Mouse (Mus musculus): Measurements from ENCODE around the gene Abi3. TPM values are rescaled to one million over a fixed set of nuclear protein-coding genes. Genes with fewer than 3 reads are reported as not detected.

Gene Abi3
- polyA plus RNA-seq, 1 experiment from 2014 or later: 181 TPM

- peak; percentile 5 for DNase-seq (ENCODE audit: low spot score)
Observed at GRCm38 (mm10) chr11:95826317-95827167, 15.7 kb downstream of the Abi3 start.

GRCm38 (mm10) chr11:95825625-95826024, 16.7 kb downstream of the Abi3 start:
- peak; percentile 15 for DNase-seq (ENCODE audit: low spot score)

DNA sequence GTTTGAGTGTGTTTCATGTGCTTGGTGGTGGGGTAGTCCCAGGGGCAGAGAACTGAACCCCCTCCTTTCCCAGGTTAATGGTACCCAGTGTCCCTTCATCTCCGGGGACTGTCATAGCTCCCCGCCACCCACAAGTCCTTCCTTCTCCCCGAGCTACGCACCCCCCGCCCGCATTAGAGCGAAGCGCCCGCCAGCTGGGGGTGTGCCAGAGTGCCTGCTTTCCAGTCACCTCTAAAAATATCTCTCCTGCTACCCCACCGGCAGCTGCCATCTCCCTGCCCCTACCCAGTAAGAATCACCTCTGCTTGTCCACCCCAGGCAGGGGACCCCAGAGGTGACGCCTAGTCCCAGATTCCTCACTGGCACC, 17.4 kb downstream of the Abi3 start:
- peak; percentile 32 for DNase-seq (ENCODE audit: low spot score)

- DNase-seq (ENCODE audit: low spot score): peak; percentile 91
Observed at GRCm38 (mm10) chr11:95824071-95824876, 18.0 kb downstream of the Abi3 start, which contains the start of gene Phospho1. TSS of gene Phospho1 (plus strand) at chr11:95824499.

- no peak for DNase-seq (ENCODE audit: low spot score)
Observed at GRCm38 (mm10) chr11:95822437-95822836, 19.8 kb downstream of the Abi3 start.

GRCm38 (mm10) chr11:95821511-95821910, 20.8 kb downstream of the Abi3 start:
- DNase-seq (ENCODE audit: low spot score): no peak

- DNase-seq (ENCODE audit: low spot score): no peak
Observed at GRCm38 (mm10) chr11:95819138-95819537, 23.1 kb downstream of the Abi3 start.

DNA sequence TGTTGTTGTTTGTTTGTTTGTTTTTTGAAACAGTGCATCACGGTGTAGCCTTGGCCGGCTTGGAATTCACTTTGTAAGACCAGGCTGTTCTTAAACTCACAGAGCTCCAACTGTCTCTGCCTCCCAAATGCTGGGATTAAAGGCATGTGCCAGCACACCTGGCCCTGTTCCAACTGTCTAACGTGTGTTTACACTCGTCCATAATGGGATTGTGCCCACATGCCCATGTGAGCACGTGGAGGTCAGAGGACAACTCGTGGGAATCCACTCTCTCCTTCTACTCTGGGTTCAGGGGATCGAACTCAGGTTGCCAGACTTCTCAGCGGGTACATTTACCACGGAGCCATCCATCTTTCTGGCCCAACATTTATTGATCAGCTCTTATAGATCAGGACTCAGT, 26.9 kb downstream of the Abi3 start:
- DNase-seq (ENCODE audit: low spot score): no peak

DNA sequence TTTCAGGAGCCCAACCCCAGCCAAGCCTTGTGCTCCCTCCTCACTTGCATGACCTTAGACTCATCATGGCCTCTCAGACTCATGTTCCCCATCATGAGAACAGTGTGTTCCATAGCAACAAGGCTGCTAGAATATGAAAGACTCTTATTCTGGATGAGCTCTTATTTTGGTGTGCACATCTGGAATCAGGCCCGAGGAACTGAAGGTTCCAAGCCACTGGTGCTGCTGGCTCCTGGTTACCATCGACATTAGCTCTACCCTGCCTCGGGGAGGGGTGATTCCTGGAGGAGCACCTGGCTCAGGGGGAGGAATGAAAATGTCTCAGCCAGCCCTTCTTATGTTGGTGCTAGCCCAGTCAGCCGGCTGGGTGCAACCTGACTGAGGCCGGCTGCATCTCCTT, 27.4 kb downstream of the Abi3 start:
- DNase-seq (ENCODE audit: low spot score): no peak

DNA sequence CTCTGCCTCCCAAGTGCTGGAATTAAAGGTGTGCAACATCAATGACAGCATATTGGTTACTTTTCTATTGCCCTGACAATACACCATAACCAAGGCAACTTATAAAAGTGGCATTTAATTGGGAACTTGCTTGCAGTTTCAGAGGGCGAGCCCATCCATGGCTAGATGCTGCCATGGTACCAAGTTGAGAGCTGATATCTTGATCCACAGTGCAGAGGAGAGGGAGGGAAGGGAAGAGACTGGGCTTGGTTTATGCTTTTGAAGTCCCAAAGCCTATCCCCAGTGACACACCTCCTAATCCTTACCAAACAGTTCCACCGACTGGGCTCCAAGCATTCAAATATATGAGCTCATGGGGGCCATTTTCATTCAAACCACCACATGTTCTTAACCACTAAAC, 28.2 kb downstream of the Abi3 start:
- no peak for DNase-seq (ENCODE audit: low spot score)

DNA sequence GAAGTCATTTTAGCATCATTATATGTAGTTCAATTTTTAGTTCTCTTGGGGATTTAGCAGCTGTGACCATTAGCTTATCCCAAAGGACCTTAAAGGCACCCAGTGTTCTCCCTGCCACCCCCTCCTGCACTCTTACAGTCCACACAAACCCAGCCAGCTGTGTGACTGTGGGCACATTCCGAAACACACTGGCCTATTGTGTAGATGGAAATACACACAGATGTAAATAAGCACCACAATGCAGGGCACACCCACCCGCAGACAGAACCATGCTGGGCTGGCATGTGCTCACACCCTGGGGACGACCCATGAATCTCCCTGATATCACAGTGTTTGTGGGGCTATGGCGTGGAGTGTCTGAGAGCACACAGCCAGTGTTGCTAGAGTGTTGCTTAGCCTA, 30.1 kb downstream of the Abi3 start:
- DNase-seq (ENCODE audit: low spot score): no peak

DNA sequence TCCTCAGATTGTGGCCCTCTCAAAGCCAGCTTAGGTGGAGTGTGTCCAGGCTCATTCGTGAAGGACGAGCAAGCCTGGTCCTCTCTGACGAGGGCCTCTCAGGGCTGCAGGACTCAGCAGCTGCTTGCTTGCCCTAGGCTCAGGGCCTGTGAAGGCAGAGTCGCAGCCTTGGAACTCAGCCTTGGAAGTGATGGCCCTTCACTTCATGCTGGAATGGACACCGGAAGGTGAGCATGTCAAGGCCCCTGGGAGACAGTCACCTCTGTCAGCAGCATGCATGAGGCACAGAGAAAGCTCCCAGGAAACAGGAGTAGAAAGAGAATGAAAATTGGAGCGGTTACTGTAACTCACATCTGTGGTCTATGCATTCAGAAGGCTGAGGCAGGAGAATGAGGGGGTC, 30.5 kb downstream of the Abi3 start:
- no peak for DNase-seq (ENCODE audit: low spot score)

- no peak for DNase-seq (ENCODE audit: low spot score)
Observed at GRCm38 (mm10) chr11:95810828-95811227, 31.4 kb downstream of the Abi3 start.

- DNase-seq (ENCODE audit: low spot score): no peak
Observed at GRCm38 (mm10) chr11:95809603-95810002, 32.7 kb downstream of the Abi3 start.

DNA sequence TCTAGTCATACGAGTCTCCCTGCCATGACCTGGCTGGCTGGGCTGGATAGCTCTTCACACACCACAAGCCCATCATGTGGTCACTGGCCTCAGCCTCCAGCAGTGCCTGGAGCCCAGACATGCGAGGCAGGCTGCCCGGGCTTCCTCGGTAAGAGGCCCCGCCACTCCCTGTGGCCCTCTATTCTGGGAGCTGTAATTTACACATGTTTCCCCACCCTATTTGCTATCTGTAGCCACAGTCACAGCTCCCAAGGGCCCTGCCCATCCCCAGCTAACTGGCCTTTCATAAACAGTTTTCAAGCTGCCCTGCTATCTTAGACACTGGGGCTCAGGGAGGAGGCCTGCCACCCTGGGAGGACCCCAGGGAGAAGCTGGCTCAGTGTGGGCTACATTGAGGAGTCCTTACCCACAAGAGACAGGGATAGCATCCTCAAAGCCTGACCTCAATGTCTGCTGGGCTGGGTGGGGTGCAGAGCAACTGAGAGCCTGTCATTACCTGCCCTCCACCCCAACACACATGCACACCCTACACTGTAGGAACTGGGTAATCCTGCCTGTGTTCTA, 33.7 kb downstream of the Abi3 start:
- no peak for DNase-seq (ENCODE audit: low spot score)

GRCm38 (mm10) chr11:95807884-95808283, 34.4 kb downstream of the Abi3 start:
- DNase-seq (ENCODE audit: low spot score): no peak

DNA sequence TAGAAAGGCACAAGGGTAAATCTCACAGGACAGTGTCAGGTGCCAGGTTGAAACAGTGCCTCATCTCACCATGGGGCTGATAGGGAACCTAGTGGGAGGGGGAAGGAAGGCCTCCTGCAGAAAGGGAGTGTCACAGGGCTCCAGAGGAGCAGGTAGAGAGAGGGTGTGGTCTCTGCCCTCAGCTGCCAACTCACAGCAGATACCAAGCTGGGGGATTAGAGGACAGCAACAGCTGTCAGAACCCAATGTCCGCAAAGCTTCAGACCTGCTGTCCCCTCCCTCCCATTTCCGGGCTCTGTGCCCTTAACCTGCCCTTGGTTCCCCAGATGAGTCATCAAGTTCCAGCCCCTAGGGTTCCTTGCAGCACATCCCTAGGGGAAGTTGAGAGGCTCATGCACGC, 36.7 kb downstream of the Abi3 start:
- no peak for DNase-seq (ENCODE audit: low spot score)

DNA sequence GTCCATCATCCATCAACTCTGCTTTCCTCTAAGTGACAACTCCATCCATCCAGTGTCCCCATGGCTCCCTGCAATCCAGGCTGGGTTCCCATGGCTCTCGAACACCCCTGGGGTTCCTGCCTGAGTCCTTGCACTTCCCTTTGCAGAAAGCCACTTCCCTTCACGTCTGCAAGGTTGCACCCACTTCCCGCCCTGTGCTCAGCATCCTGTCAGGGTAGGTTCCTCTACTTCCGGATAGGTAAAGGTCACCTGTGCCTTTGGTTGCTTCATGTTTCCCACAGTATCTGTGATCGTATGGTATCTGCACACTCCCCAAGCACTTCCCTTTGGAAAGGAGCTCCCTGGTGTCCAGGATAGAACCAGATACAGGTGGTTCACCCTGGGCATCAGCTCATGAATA, 37.3 kb downstream of the Abi3 start:
- peak; percentile 46 for DNase-seq (ENCODE audit: low spot score)

GRCm38 (mm10) chr11:95795582-95795981, 46.7 kb downstream of the Abi3 start:
- no peak for DNase-seq (ENCODE audit: low spot score)

GRCm38 (mm10) chr11:95794201-95794600, 48.1 kb downstream of the Abi3 start:
- DNase-seq (ENCODE audit: low spot score): no peak

DNA sequence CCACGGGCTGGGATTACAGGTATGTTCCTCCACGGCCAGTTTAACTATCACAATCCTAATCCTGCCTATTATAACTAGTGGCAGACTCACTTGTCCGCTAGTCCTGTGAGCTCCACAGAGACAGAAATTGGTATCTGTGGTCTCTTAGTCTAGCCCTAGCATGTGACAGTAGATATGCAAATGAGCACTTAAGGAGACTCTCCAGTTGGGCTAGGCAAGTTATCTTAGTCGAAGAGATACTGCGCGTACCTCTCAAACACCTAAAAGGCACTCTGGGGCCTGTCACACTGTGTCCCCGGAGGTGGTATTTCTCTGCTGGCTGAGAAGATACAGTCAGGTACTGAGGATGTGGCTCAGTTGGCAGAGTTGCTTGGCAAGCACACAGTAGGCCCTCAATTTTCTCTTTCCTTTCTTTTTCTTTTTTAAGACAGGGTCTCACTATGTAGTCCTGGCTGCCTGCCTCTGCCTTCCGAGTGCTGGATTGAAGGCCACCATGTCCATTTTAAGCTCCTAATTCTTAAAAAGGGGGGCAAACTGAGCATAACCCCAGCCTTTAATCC, 49.2 kb downstream of the Abi3 start:
- DNase-seq (ENCODE audit: low spot score): no peak

DNA sequence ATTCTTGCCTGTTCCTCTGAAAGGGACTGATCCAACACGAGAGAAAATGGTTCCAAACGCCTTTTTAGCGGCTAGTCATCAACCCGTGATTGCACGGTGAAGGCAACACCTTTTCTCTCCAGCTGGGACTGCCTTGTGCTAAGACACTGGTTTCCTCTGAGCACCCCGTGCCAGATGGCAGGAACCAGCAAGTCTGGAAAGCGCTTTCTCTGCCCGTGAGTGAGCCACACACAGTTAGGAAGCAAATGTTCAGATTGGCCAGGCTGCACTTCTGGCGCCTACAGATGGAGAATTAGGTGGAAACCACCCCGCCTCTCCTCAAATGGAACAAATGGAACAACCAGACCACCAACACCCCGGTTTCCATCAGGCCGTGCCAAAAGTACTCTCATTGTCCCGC, 50.5 kb downstream of the Abi3 start:
- no peak for DNase-seq (ENCODE audit: low spot score)

Measured in thymus, postnatal 0 days (tissue).